In genomic region chr5:125069916-125070315, GRCm38 (mm10) we compare ENCODE assay signal across 11 mouse cellular contexts.
DNase-seq lines count a peak whose midpoint lies in the region; ATAC-seq and TF ChIP-seq lines count a peak whose summit lies in the region.
"Had no signal": no experiment of that assay in that cellular context is flagged by ENCODE, and none has a peak within 500 bp of the region (broad histone marks: within the 10 kb centered on the region; RNA-seq: fewer than 3 reads in every experiment).

No protein-coding gene starts in this region.

- H3K27me3 ChIP-seq in forebrain, embryonic 12.5 days = no peaks in the 10 kb centered on the region
- H3K27me3 ChIP-seq in forebrain, embryonic 11.5 days (ENCODE audit: control insufficient read depth, insufficient read depth, low read length) = no peaks in the 10 kb centered on the region
- H3K27me3 ChIP-seq in hindbrain, embryonic 13.5 days = no peaks in the 10 kb centered on the region
- no peaks in the 10 kb centered on the region for H3K27me3 ChIP-seq in neural tube, embryonic 13.5 days

- peak overlapping the region; percentile 56; the same call in 1 of the 2 replicates for H3K27ac ChIP-seq in forebrain, embryonic 12.5 days
- H3K27ac ChIP-seq in forebrain, embryonic 11.5 days (ENCODE audit: low read depth, low read length) = no peak overlapping the region
- H3K27ac ChIP-seq in layer of hippocampus, adult 2 months = peak overlapping the region; percentile 39; the same call in 1 of the 2 replicates
- H3K27ac ChIP-seq in hindbrain, embryonic 13.5 days = peak overlapping the region; percentile 89
- peak overlapping the region; percentile 96 for H3K27ac ChIP-seq in neural tube, embryonic 13.5 days (replicated peaks)

- H3K36me3 ChIP-seq in forebrain, embryonic 12.5 days (replicated peaks) = peaks cover 68% of the 10 kb centered on the region
- no peaks in the 10 kb centered on the region; the same call in 1 of the 2 replicates for H3K36me3 ChIP-seq in forebrain, embryonic 11.5 days (ENCODE audit: control insufficient read depth, insufficient read depth, low read length)
- H3K36me3 ChIP-seq in hindbrain, embryonic 13.5 days = peaks cover 56% of the 10 kb centered on the region
- H3K36me3 ChIP-seq in neural tube, embryonic 13.5 days = peaks cover 52% of the 10 kb centered on the region

- no peak for DNase-seq in forebrain, embryonic 11.5 days (ENCODE audit: low spot score)
- DNase-seq in layer of hippocampus, adult 2 months (ENCODE audit: low spot score in 2 of 2) = no peak
- DNase-seq in layer of hippocampus, adult 8-10 months (ENCODE audit: low spot score in 2 of 2) = no peak
- no peak for DNase-seq in frontal cortex, postnatal 10 days (ENCODE audit: low spot score in 2 of 2)
- no peak for DNase-seq in right cerebral cortex, postnatal 10 days (ENCODE audit: low spot score in 2 of 2)
- DNase-seq: gastrocnemius, postnatal 14 days; thymus, postnatal 4 days had no signal

- no peak overlapping the region for H3K9ac ChIP-seq in forebrain, embryonic 12.5 days
- no peak overlapping the region for H3K9ac ChIP-seq in forebrain, embryonic 11.5 days (ENCODE audit: low read length)
- peak overlapping the region; percentile 36; the same call in 1 of the 2 replicates for H3K9ac ChIP-seq in hindbrain, embryonic 13.5 days
- H3K9ac ChIP-seq in neural tube, embryonic 13.5 days = peak overlapping the region; percentile 66

- no peak for ATAC-seq in forebrain, embryonic 12.5 days (ENCODE audit: low FRiP score)
- ATAC-seq in forebrain, embryonic 11.5 days (replicated peaks; ENCODE audit: low FRiP score) = no peak
- no peak for ATAC-seq in hindbrain, embryonic 13.5 days (ENCODE audit: low FRiP score)
- no peak for ATAC-seq in neural tube, embryonic 13.5 days (ENCODE audit: low read depth)

- H3K9me3 ChIP-seq in forebrain, embryonic 12.5 days = no peaks in the 10 kb centered on the region
- no peaks in the 10 kb centered on the region for H3K9me3 ChIP-seq in forebrain, embryonic 11.5 days (ENCODE audit: control insufficient read depth, low read length)
- no peaks in the 10 kb centered on the region for H3K9me3 ChIP-seq in hindbrain, embryonic 13.5 days
- H3K9me3 ChIP-seq in neural tube, embryonic 13.5 days = no peaks in the 10 kb centered on the region
- H3K9me3 ChIP-seq: megakaryocyte, embryonic 14.5 days had no signal

- H3K4me1 ChIP-seq in forebrain, embryonic 12.5 days = peaks cover 19% of the 10 kb centered on the region
- no peaks in the 10 kb centered on the region for H3K4me1 ChIP-seq in forebrain, embryonic 11.5 days (replicated peaks; ENCODE audit: control insufficient read depth, insufficient read depth, low read length)
- H3K4me1 ChIP-seq in hindbrain, embryonic 13.5 days (replicated peaks) = peaks cover 72% of the 10 kb centered on the region
- H3K4me1 ChIP-seq in neural tube, embryonic 13.5 days (replicated peaks) = peaks cover 83% of the 10 kb centered on the region

- H3K4me2 ChIP-seq in forebrain, embryonic 12.5 days = no peak overlapping the region
- no peak overlapping the region for H3K4me2 ChIP-seq in forebrain, embryonic 11.5 days (ENCODE audit: low read depth, low read length, severe bottlenecking)
- H3K4me2 ChIP-seq in hindbrain, embryonic 13.5 days = no peak overlapping the region
- H3K4me2 ChIP-seq in neural tube, embryonic 13.5 days = 0 out of 2 replicates have a peak overlapping the region, but pooled peaks have one; percentile 0

- TF ChIP-seq CTCF in layer of hippocampus, adult 2 months (conservative IDR thresholded peaks at IDR 0.05) = no peak

- WGBS in forebrain, embryonic 12.5 days = 82% methylated on average over 5 of the region's 5 CpGs
- 84% methylated on average over 5 of the region's 5 CpGs for WGBS in forebrain, embryonic 11.5 days
- WGBS in hindbrain, embryonic 13.5 days = 78% methylated on average over 5 of the region's 5 CpGs
- WGBS in neural tube, embryonic 13.5 days = 65% methylated on average over 5 of the region's 5 CpGs

- no peak overlapping the region for H3K4me3 ChIP-seq in forebrain, embryonic 12.5 days (replicated peaks)
- no peak overlapping the region for H3K4me3 ChIP-seq in forebrain, embryonic 11.5 days (ENCODE audit: low read depth, low read length)
- no peak overlapping the region for H3K4me3 ChIP-seq in layer of hippocampus, adult 2 months
- H3K4me3 ChIP-seq in hindbrain, embryonic 13.5 days = no peak overlapping the region
- H3K4me3 ChIP-seq in neural tube, embryonic 13.5 days = no peak overlapping the region
- H3K4me3 ChIP-seq: megakaryocyte, embryonic 14.5 days had no signal

Comparison
In these comparisons a context has a peak if more than half of its experiments do, and no peak if none do; other contexts are left out.
1. H3K9ac ChIP-seq: peak in hindbrain, embryonic 13.5 days (single experiment) and neural tube, embryonic 13.5 days (single experiment); none in forebrain, embryonic 12.5 days (single experiment) and forebrain, embryonic 11.5 days (single experiment).